Mouse (Mus musculus) stomach, postnatal 0 days (tissue): Measurements from ENCODE around the gene Sprr2h. TPM values are rescaled to one million over a fixed set of nuclear protein-coding genes. Genes with fewer than 3 reads are reported as not detected.

ENCODE experiments used
- ATAC-seq: fragments of 200-750 bp; cut with Nextera tagmentation; 2 replicates; pipeline ENCODE4 v1.8.0; 2017; ENCODE audit not compliant: low FRiP score, low TSS enrichment
- DNase-seq: peaks from one replicate; pipeline ENCODE4 v3.0.0-alpha.2; 2016; ENCODE audit warnings: low spot score
- H3K27ac ChIP-seq: fragments of 300-500 bp; sonication (generic); replicated peaks from 2 replicates; pipeline ENCODE4 v1.5.1; 2014; ENCODE audit warnings: mild to moderate bottlenecking, control low read depth
- H3K27me3 ChIP-seq: fragments of 300-500 bp; sonication (generic); 2 replicates; pipeline ENCODE4 v1.6.1; 2014; ENCODE audit warnings: low read length; ENCODE audit not compliant: control insufficient read depth, insufficient read depth
- H3K36me3 ChIP-seq: fragments of 300-500 bp; sonication (generic); 2 replicates; pipeline ENCODE4 v1.6.1; 2014; ENCODE audit warnings: low read length, mixed read lengths; ENCODE audit not compliant: control insufficient read depth, insufficient read depth
- H3K4me1 ChIP-seq: fragments of 300-500 bp; sonication (generic); replicated peaks from 2 replicates; pipeline ENCODE4 v1.6.1; 2014; ENCODE audit warnings: antibody characterized with exemption; ENCODE audit not compliant: control insufficient read depth, insufficient read depth
- H3K4me2 ChIP-seq: fragments of 300-500 bp; sonication (generic); replicated peaks from 2 replicates; pipeline ENCODE4 v1.6.1; 2014; ENCODE audit warnings: low read depth, mild to moderate bottlenecking, control low read depth, moderate library complexity
- H3K4me3 ChIP-seq: fragments of 300-500 bp; sonication (generic); 2 replicates; pipeline ENCODE4 v1.5.1; 2014; ENCODE audit warnings: low read depth, low read length, control low read depth
- H3K9ac ChIP-seq: fragments of 300-500 bp; sonication (generic); 2 replicates; pipeline ENCODE4 v1.6.1; 2014; ENCODE audit warnings: mild to moderate bottlenecking, low read length, control low read depth, mixed read lengths
- H3K9me3 ChIP-seq: fragments of 300-500 bp; sonication (generic); 2 replicates; pipeline ENCODE4 v1.6.1; 2016; ENCODE audit warnings: low read length; ENCODE audit not compliant: control insufficient read depth
- CTCF ChIP-seq: IDR thresholded peaks from 2 replicates; pipeline ENCODE4 v1.5.1; 2016; ENCODE audit warnings: antibody characterized with exemption, low read depth, mild to moderate bottlenecking, moderate library complexity
- EP300 ChIP-seq: optimal IDR thresholded peaks from 2 replicates; pipeline ENCODE3; 2016; ENCODE audit warnings: antibody characterized with exemption
- WGBS: fragments of 180-500 bp; shearing (Covaris S2); extraction: QIAGEN DNeasy Blood & Tissue Kit; methylation state at CpG from one replicate; pipeline ENCODE4 v1.1.7; 2014; 5-methylcytosine and 5-hydroxymethylcytosine counted together
- polyA plus RNA-seq: library from polyadenylated mRNA; unstranded; fragments of >200 nt; fragmentation: Nextera tagmentation; extraction: Ambion mirVana; gene quantifications from 2 replicates; pipeline ENCODE4 v1.2.1, GENCODE M21; 2015

Gene Sprr2h
- polyA plus RNA-seq: 2.1 TPM in 2 replicates

- 78% methylated on average over 1 of the region's 1 CpGs for WGBS
- H3K27ac ChIP-seq: no peak within 1 kb of the TSS
- H3K9me3 ChIP-seq: no peaks in the 10 kb centered on the region
- H3K9ac ChIP-seq: no peak within 1 kb of the TSS
- no peak within 1 kb of the TSS for H3K4me3 ChIP-seq
- DNase-seq (no peak), ATAC-seq (no peak)
- H3K4me2 ChIP-seq: no peak within 1 kb of the TSS
- H3K36me3 ChIP-seq: no peaks in the 10 kb centered on the region
- no peak for TF ChIP-seq CTCF
- no peaks in the 10 kb centered on the region for H3K27me3 ChIP-seq
- no peaks in the 10 kb centered on the region for H3K4me1 ChIP-seq
Measured at GRCm38 (mm10) chr3:92385385-92385784, at the start of gene Sprr2h. Gene Sprr2h, plus strand, starts transcription at chr3:92385685.

GRCm38 (mm10) chr3:92336278-92336677 is 49.2 kb upstream of the Sprr2h start:
- H3K9me3 ChIP-seq: no peaks in the 10 kb centered on the region
- ATAC-seq: peak; percentile 72; the same call in 1 of the 2 replicates
- no peak overlapping the region for H3K9ac ChIP-seq
- no peak for DNase-seq
- no peaks in the 10 kb centered on the region for H3K4me1 ChIP-seq
- no peak for TF ChIP-seq CTCF
- no peak for TF ChIP-seq EP300
- H3K27ac ChIP-seq: no peak overlapping the region
- H3K36me3 ChIP-seq: no peaks in the 10 kb centered on the region
- H3K4me3 ChIP-seq: no peak overlapping the region
- H3K27me3 ChIP-seq: no peaks in the 10 kb centered on the region
- 44% methylated on average over 1 of the region's 1 CpGs for WGBS
- H3K4me2 ChIP-seq: no peak overlapping the region

- Histone ChIP-seq H3K27me3 (no peaks in the 10 kb centered on the region), H3K4me2 (no peak within 1 kb of the TSS), H3K9ac (no peak within 1 kb of the TSS), H3K27ac (no peak within 1 kb of the TSS), H3K9me3 (no peaks in the 10 kb centered on the region), H3K4me1 (no peaks in the 10 kb centered on the region), H3K4me3 (no peak within 1 kb of the TSS), H3K36me3 (no peaks in the 10 kb centered on the region)
- 88% methylated on average over 5 of the region's 5 CpGs for WGBS
- DNase-seq (no peak), ATAC-seq (no peak)
- no peak for TF ChIP-seq CTCF
Measured at GRCm38 (mm10) chr3:92338840-92339239, 46.6 kb upstream of the Sprr2h start, which contains the start of gene Sprr2d. Gene Sprr2d, plus strand, starts transcription at chr3:92339140.

- Histone ChIP-seq H3K27ac (no peak within 1 kb of the TSS), H3K4me2 (no peak within 1 kb of the TSS), H3K9ac (no peak within 1 kb of the TSS), H3K36me3 (no peaks in the 10 kb centered on the region), H3K27me3 (no peaks in the 10 kb centered on the region), H3K9me3 (no peaks in the 10 kb centered on the region), H3K4me1 (no peaks in the 10 kb centered on the region), H3K4me3 (no peak within 1 kb of the TSS)
- DNase-seq (no peak), ATAC-seq (no peak)
- TF ChIP-seq EP300 (no peak), CTCF (no peak)
- 84% methylated on average over 2 of the region's 2 CpGs for WGBS
Measured at GRCm38 (mm10) chr3:92351843-92352242, 33.6 kb upstream of the Sprr2h start, which contains the start of gene Sprr2e. Gene Sprr2e, plus strand, starts transcription at chr3:92352143.

- H3K9me3 ChIP-seq: no peaks in the 10 kb centered on the region
- H3K4me3 ChIP-seq: no peak overlapping the region
- ATAC-seq: no peak
- no peak for DNase-seq
- H3K27me3 ChIP-seq: no peaks in the 10 kb centered on the region
- H3K27ac ChIP-seq: no peak overlapping the region
- no peaks in the 10 kb centered on the region for H3K36me3 ChIP-seq
- H3K4me2 ChIP-seq: no peak overlapping the region
- no peak for TF ChIP-seq EP300
- no peak overlapping the region for H3K9ac ChIP-seq
- H3K4me1 ChIP-seq: no peaks in the 10 kb centered on the region
Measured at GRCm38 (mm10) chr3:92361619-92362018, 23.9 kb upstream of the Sprr2h start.

GRCm38 (mm10) chr3:92364887-92365286 is 20.6 kb upstream of the Sprr2h start, which contains the start of gene Sprr2f:
Gene Sprr2f, plus strand, starts transcription at chr3:92365187.
- H3K27ac ChIP-seq: no peak within 1 kb of the TSS
- no peak within 1 kb of the TSS for H3K4me2 ChIP-seq
- H3K4me1 ChIP-seq: no peaks in the 10 kb centered on the region
- H3K9me3 ChIP-seq: no peaks in the 10 kb centered on the region
- H3K9ac ChIP-seq: no peak within 1 kb of the TSS
- H3K27me3 ChIP-seq: no peaks in the 10 kb centered on the region
- ATAC-seq (no peak), DNase-seq (no peak)
- H3K4me3 ChIP-seq: no peak within 1 kb of the TSS
- H3K36me3 ChIP-seq: no peaks in the 10 kb centered on the region
- no peak for TF ChIP-seq EP300
- 68% methylated on average over 3 of the region's 3 CpGs for WGBS
